Mouse (Mus musculus): ENCODE measurements around the gene Lrrc71. TPM values are rescaled to one million over a fixed set of nuclear protein-coding genes. Genes with fewer than 3 reads are reported as not detected.

Gene Lrrc71
- polyA plus RNA-seq, 1 experiment from 2014 or later, result 0.23 TPM

DNA sequence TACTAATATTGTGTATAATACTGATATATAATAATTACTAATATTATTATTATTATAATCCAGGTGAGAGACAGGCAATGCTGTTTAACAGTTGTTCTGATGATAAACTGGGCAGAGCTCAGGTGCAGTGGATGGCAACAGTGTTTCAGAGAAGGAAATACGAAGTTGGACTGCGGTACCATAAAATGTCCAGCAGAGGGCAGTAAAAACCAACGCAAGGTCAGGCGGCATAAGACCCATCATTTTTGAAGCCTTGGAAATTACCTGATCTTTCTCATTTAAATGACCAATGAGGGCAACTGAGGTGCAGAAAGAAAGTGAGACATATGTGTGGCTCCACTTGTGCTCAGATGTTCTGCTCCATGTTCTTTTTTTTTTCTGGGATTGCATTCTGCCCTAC, 21.9 kb upstream of the Lrrc71 start:
- no peaks in the 10 kb centered on the region for H3K27me3 ChIP-seq (replicated peaks; ENCODE audit: control insufficient read depth, insufficient read depth, low read length)
- H3K36me3 ChIP-seq (ENCODE audit: control insufficient read depth, insufficient read depth), result no peaks in the 10 kb centered on the region
- WGBS, result under 1% methylated on average over 4 of the region's 4 CpGs
- H3K4me2 ChIP-seq (replicated peaks; ENCODE audit: low read depth), result no peak overlapping the region
- H3K27ac ChIP-seq (ENCODE audit: low read depth, low read length), result no peak overlapping the region
- no peaks in the 10 kb centered on the region for H3K9me3 ChIP-seq (ENCODE audit: control insufficient read depth)
- ATAC-seq, result no peak
- no peaks in the 10 kb centered on the region for H3K4me1 ChIP-seq (replicated peaks; ENCODE audit: control insufficient read depth, insufficient read depth, low read length)
- H3K4me3 ChIP-seq (ENCODE audit: low read depth, low read length), result no peak overlapping the region
- TF ChIP-seq CTCF (IDR thresholded peaks at IDR 0.05; ENCODE audit: low read depth), result peak; percentile 92
- H3K9ac ChIP-seq (ENCODE audit: low read depth, low read length), result no peak overlapping the region

DNA sequence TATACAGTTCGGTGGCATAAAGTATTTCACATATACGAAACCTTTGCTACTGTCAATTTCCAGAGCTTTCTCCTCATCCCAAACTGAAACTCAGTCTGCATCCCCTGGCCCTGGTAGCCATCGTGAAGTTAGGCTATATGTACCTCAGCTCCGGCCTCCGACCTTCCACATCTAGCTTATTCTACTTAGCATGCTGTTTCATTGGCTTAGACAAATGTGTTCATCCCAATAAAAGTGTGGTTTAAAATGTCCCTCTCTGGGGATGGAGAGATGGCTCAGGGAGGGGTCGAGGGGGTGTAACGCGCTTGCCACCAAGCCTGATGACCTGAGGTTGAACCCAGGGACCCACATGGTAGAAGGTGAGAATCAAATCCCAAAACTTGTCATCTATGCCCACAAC, 21.1 kb upstream of the Lrrc71 start:
- ATAC-seq, result no peak
- no peak overlapping the region for H3K9ac ChIP-seq (ENCODE audit: low read depth, low read length)
- no peak overlapping the region for H3K27ac ChIP-seq (ENCODE audit: low read depth, low read length)
- no peaks in the 10 kb centered on the region for H3K27me3 ChIP-seq (replicated peaks; ENCODE audit: control insufficient read depth, insufficient read depth, low read length)
- no peak overlapping the region for H3K4me2 ChIP-seq (replicated peaks; ENCODE audit: low read depth)
- no peaks in the 10 kb centered on the region for H3K9me3 ChIP-seq (ENCODE audit: control insufficient read depth)
- TF ChIP-seq CTCF (IDR thresholded peaks at IDR 0.05; ENCODE audit: low read depth), result no peak
- H3K4me1 ChIP-seq (replicated peaks; ENCODE audit: control insufficient read depth, insufficient read depth, low read length), result no peaks in the 10 kb centered on the region
- WGBS, result 80% methylated on average over 8 of the region's 8 CpGs
- H3K4me3 ChIP-seq (ENCODE audit: low read depth, low read length), result no peak overlapping the region
- no peaks in the 10 kb centered on the region for H3K36me3 ChIP-seq (ENCODE audit: control insufficient read depth, insufficient read depth)

DNA sequence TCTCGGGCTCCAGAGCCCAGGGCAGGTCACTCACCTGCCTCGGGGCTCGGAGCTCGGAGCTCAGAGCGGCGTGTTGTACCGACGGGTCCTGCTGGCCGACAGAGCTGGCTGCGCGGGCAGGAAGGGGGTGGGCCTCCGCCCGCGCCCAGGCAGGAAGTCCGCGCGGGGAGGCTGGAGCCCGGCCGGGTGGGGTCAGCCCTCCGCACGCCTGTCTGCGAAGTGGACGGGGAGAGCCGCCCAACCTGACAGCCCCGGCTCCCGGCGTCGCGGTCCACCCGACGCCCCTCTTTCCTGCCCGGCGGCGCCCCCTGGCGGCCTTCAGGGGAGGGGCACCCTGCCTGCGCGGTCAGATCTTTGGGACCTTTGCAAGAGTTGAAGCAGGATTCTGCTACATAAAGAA, 20.4 kb upstream of the Lrrc71 start:
- Histone ChIP-seq H3K9ac (ENCODE audit: low read depth, low read length) (peak overlapping the region; percentile 57), H3K27me3 (replicated peaks; ENCODE audit: control insufficient read depth, insufficient read depth, low read length) (no peaks in the 10 kb centered on the region), H3K4me3 (ENCODE audit: low read depth, low read length) (peak overlapping the region; percentile 50), H3K4me1 (replicated peaks; ENCODE audit: control insufficient read depth, insufficient read depth, low read length) (0 out of 2 replicates have a peak, but pooled peaks cover 3% of the 10 kb centered on the region), H3K27ac (ENCODE audit: low read depth, low read length) (0 out of 2 replicates have a peak overlapping the region, but pooled peaks have one; percentile 35), H3K4me2 (replicated peaks; ENCODE audit: low read depth) (peak overlapping the region; percentile 74), H3K9me3 (ENCODE audit: control insufficient read depth) (no peaks in the 10 kb centered on the region), H3K36me3 (ENCODE audit: control insufficient read depth, insufficient read depth) (no peaks in the 10 kb centered on the region)
- peak; percentile 70 for ATAC-seq
- TF ChIP-seq CTCF (IDR thresholded peaks at IDR 0.05; ENCODE audit: low read depth), result peak; percentile 95
- under 1% methylated on average over 36 of the region's 37 CpGs for WGBS

- H3K4me1 ChIP-seq (replicated peaks; ENCODE audit: control insufficient read depth, insufficient read depth, low read length), result 0 out of 2 replicates have a peak, but pooled peaks cover 3% of the 10 kb centered on the region
- H3K4me3 ChIP-seq (ENCODE audit: low read depth, low read length), result peak overlapping the region; percentile 50
- H3K27me3 ChIP-seq (replicated peaks; ENCODE audit: control insufficient read depth, insufficient read depth, low read length), result no peaks in the 10 kb centered on the region
- WGBS, result 51% methylated on average over 6 of the region's 6 CpGs
- no peak for TF ChIP-seq CTCF (IDR thresholded peaks at IDR 0.05; ENCODE audit: low read depth)
- H3K9me3 ChIP-seq (ENCODE audit: control insufficient read depth), result no peaks in the 10 kb centered on the region
- H3K27ac ChIP-seq (ENCODE audit: low read depth, low read length), result peak overlapping the region; percentile 35; the same call in 1 of the 2 replicates
- peak overlapping the region; percentile 57 for H3K9ac ChIP-seq (ENCODE audit: low read depth, low read length)
- no peaks in the 10 kb centered on the region for H3K36me3 ChIP-seq (ENCODE audit: control insufficient read depth, insufficient read depth)
- H3K4me2 ChIP-seq (replicated peaks; ENCODE audit: low read depth), result peak overlapping the region; percentile 74
- ATAC-seq, result no peak
Observed at GRCm38 (mm10) chr3:87768431-87768830, 20.0 kb upstream of the Lrrc71 start.

- ATAC-seq, result no peak
- H3K27me3 ChIP-seq (replicated peaks; ENCODE audit: control insufficient read depth, insufficient read depth, low read length), result no peaks in the 10 kb centered on the region
- H3K4me2 ChIP-seq (replicated peaks; ENCODE audit: low read depth), result peak overlapping the region; percentile 74
- no peaks in the 10 kb centered on the region for H3K36me3 ChIP-seq (ENCODE audit: control insufficient read depth, insufficient read depth)
- 0 out of 2 replicates have a peak overlapping the region, but pooled peaks have one; percentile 35 for H3K27ac ChIP-seq (ENCODE audit: low read depth, low read length)
- H3K9me3 ChIP-seq (ENCODE audit: control insufficient read depth), result no peaks in the 10 kb centered on the region
- peak overlapping the region; percentile 50 for H3K4me3 ChIP-seq (ENCODE audit: low read depth, low read length)
- peak overlapping the region; percentile 57; the same call in 1 of the 2 replicates for H3K9ac ChIP-seq (ENCODE audit: low read depth, low read length)
- TF ChIP-seq CTCF (IDR thresholded peaks at IDR 0.05; ENCODE audit: low read depth), result no peak
- 0 out of 2 replicates have a peak, but pooled peaks cover 3% of the 10 kb centered on the region for H3K4me1 ChIP-seq (replicated peaks; ENCODE audit: control insufficient read depth, insufficient read depth, low read length)
- WGBS, result 69% methylated on average over 8 of the region's 8 CpGs
Observed at GRCm38 (mm10) chr3:87767764-87768163, 19.3 kb upstream of the Lrrc71 start.

DNA sequence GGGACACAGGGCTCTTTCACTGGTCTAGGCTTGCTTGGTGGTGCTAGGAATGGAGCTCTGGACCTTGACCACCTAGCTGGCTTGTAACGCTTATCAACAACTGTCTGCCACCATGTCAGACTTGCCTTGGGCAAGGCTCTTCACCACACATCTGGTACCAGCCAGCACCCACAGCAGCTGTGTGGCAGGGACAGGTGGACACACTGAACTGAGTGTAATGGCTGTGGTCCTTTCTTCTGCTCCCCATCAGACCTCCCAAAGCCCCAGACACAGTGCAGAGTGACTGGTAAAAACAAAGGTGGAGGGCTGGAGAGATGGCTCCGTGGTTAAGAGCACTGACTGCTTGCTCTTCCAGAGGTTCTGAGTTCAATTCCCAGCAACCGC, 17.9 kb upstream of the Lrrc71 start:
- H3K27me3 ChIP-seq (replicated peaks; ENCODE audit: control insufficient read depth, insufficient read depth, low read length), result no peaks in the 10 kb centered on the region
- no peaks in the 10 kb centered on the region for H3K9me3 ChIP-seq (ENCODE audit: control insufficient read depth)
- no peak for TF ChIP-seq CTCF (IDR thresholded peaks at IDR 0.05; ENCODE audit: low read depth)
- H3K36me3 ChIP-seq (ENCODE audit: control insufficient read depth, insufficient read depth), result no peaks in the 10 kb centered on the region
- no peak overlapping the region for H3K4me3 ChIP-seq (ENCODE audit: low read depth, low read length)
- 67% methylated on average over 3 of the region's 3 CpGs for WGBS
- no peak overlapping the region for H3K27ac ChIP-seq (ENCODE audit: low read depth, low read length)
- H3K4me2 ChIP-seq (replicated peaks; ENCODE audit: low read depth), result 0 out of 2 replicates have a peak overlapping the region, but pooled peaks have one; percentile 7
- no peak overlapping the region for H3K9ac ChIP-seq (ENCODE audit: low read depth, low read length)
- 0 out of 2 replicates have a peak, but pooled peaks cover 3% of the 10 kb centered on the region for H3K4me1 ChIP-seq (replicated peaks; ENCODE audit: control insufficient read depth, insufficient read depth, low read length)
- ATAC-seq, result no peak

Data from intestine, postnatal 0 days (tissue).